Mouse (Mus musculus) intestine, embryonic 14.5 days (tissue): ENCODE measurements around the gene Eif3m. TPM values are rescaled to one million over a fixed set of nuclear protein-coding genes. Genes with fewer than 3 reads are reported as not detected.

Experiments used
- ATAC-seq: fragments of 200-750 bp; cut with Nextera tagmentation; replicated peaks from 2 replicates; pipeline ENCODE4 v1.8.0; 2017; ENCODE audit warnings: low read depth, moderate number of reproducible peaks, moderate TSS enrichment, moderate library complexity; ENCODE audit not compliant: low FRiP score, low TSS enrichment
- DNase-seq: peaks from one replicate; pipeline ENCODE4 v3.0.0-alpha.2; 2018; ENCODE audit warnings: low spot score
- H3K27ac ChIP-seq: fragments of 300-500 bp; sonication (generic); 2 replicates; pipeline ENCODE4 v1.5.1; 2014; ENCODE audit warnings: low read depth, mild to moderate bottlenecking, control low read depth
- H3K27me3 ChIP-seq: fragments of 300-500 bp; sonication (generic); replicated peaks from 2 replicates; pipeline ENCODE4 v1.6.1; 2014; ENCODE audit warnings: low read length, control low read depth; ENCODE audit not compliant: control insufficient read depth, insufficient read depth
- H3K36me3 ChIP-seq: fragments of 300-500 bp; sonication (generic); 2 replicates; pipeline ENCODE4 v1.6.1; 2014; ENCODE audit warnings: low read length, control low read depth; ENCODE audit not compliant: control insufficient read depth, insufficient read depth
- H3K4me1 ChIP-seq: fragments of 300-500 bp; sonication (generic); replicated peaks from 2 replicates; pipeline ENCODE4 v1.6.1; 2014; ENCODE audit warnings: low read length, control low read depth, mixed read lengths; ENCODE audit not compliant: control insufficient read depth, insufficient read depth
- H3K4me2 ChIP-seq: fragments of 300-500 bp; sonication (generic); 2 replicates; pipeline ENCODE4 v1.6.1; 2014; ENCODE audit warnings: low read length
- H3K4me3 ChIP-seq: fragments of 300-500 bp; sonication (generic); 2 replicates; pipeline ENCODE4 v1.5.1; 2014; ENCODE audit warnings: low read depth, low read length, control low read depth, mixed read lengths
- H3K9ac ChIP-seq: fragments of 300-500 bp; sonication (generic); 2 replicates; pipeline ENCODE4 v1.6.1; 2014; ENCODE audit warnings: mild to moderate bottlenecking, low read length
- H3K9me3 ChIP-seq: fragments of 300-500 bp; sonication (generic); 2 replicates; pipeline ENCODE4 v1.6.1; 2016; ENCODE audit warnings: low read length, control low read depth; ENCODE audit not compliant: control insufficient read depth
- WGBS: fragments of 180-500 bp; shearing (Covaris S2); extraction: QIAGEN DNeasy Blood & Tissue Kit; methylation state at CpG from one replicate; pipeline ENCODE4 v1.1.7; 2014; 5-methylcytosine and 5-hydroxymethylcytosine counted together
- polyA plus RNA-seq: library from polyadenylated mRNA; unstranded; fragments of >200 nt; fragmentation: Nextera tagmentation; extraction: Ambion mirVana; gene quantifications from 2 replicates; pipeline ENCODE4 v1.2.1, GENCODE M21; 2014

Gene Eif3m
- polyA plus RNA-seq, 1 experiment from 2014 or later, result 303 TPM

DNA sequence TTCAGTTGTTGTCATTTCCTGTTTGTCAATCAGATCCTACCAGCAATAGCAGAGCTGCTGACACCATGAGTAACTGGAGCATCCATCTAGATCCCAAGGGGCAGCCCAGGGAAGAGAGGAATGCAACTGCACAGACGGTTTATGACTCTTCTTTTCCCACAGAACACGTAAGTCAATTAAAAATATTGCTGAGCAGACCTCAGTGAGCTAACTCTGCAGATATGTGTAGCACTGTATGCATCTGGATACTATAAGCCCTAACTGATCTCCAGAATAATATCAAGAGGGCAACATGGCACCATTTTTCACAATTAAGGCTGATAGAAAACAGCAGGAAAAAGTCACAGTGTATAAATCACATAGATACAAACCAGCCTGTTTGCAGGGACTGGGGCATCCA lies 22.4 kb downstream of the Eif3m start:
- Histone ChIP-seq H3K36me3 (peaks cover 23% of the 10 kb centered on the region), H3K4me1 (no peaks in the 10 kb centered on the region; the same call in 1 of the 2 replicates), H3K9me3 (no peaks in the 10 kb centered on the region), H3K9ac (no peak overlapping the region), H3K4me3 (no peak overlapping the region), H3K27me3 (no peaks in the 10 kb centered on the region), H3K27ac (no peak overlapping the region), H3K4me2 (no peak overlapping the region)
- ATAC-seq, result peak; percentile 36; the same call in 1 of the 2 replicates
- no peak for DNase-seq
- 47% methylated on average over 2 of the region's 2 CpGs for WGBS

- H3K27ac ChIP-seq, result no peak overlapping the region
- H3K4me1 ChIP-seq, result no peaks in the 10 kb centered on the region; the same call in 1 of the 2 replicates
- H3K9ac ChIP-seq, result no peak overlapping the region
- H3K9me3 ChIP-seq, result no peaks in the 10 kb centered on the region
- H3K4me2 ChIP-seq, result no peak overlapping the region
- no peak overlapping the region for H3K4me3 ChIP-seq
- no peak for ATAC-seq
- no peaks in the 10 kb centered on the region for H3K36me3 ChIP-seq
- H3K27me3 ChIP-seq, result no peaks in the 10 kb centered on the region
- DNase-seq, result no peak
- 88% methylated on average over 1 of the region's 1 CpGs for WGBS
Measured at GRCm38 (mm10) chr2:104988974-104989373, 27.9 kb downstream of the Eif3m start.

- no peak overlapping the region for H3K4me2 ChIP-seq
- 50% methylated on average over 3 of the region's 3 CpGs for WGBS
- no peak overlapping the region for H3K27ac ChIP-seq
- no peak overlapping the region for H3K9ac ChIP-seq
- H3K27me3 ChIP-seq, result no peaks in the 10 kb centered on the region
- DNase-seq (no peak), ATAC-seq (no peak)
- no peaks in the 10 kb centered on the region for H3K36me3 ChIP-seq
- H3K9me3 ChIP-seq, result no peaks in the 10 kb centered on the region
- H3K4me1 ChIP-seq, result no peaks in the 10 kb centered on the region
- no peak overlapping the region for H3K4me3 ChIP-seq
Measured at GRCm38 (mm10) chr2:104985796-104986195, 31.1 kb downstream of the Eif3m start.

- H3K27ac ChIP-seq, result no peak overlapping the region
- ATAC-seq (no peak), DNase-seq (no peak)
- WGBS, result 41% methylated on average over 2 of the region's 2 CpGs
- H3K36me3 ChIP-seq, result no peaks in the 10 kb centered on the region
- no peak overlapping the region for H3K9ac ChIP-seq
- no peak overlapping the region for H3K4me2 ChIP-seq
- H3K4me1 ChIP-seq, result no peaks in the 10 kb centered on the region
- H3K27me3 ChIP-seq, result no peaks in the 10 kb centered on the region
- no peak overlapping the region for H3K4me3 ChIP-seq
- H3K9me3 ChIP-seq, result no peaks in the 10 kb centered on the region
Measured at GRCm38 (mm10) chr2:104981712-104982111, 35.2 kb downstream of the Eif3m start.

GRCm38 (mm10) chr2:104964492-104964891 lies 52.4 kb downstream of the Eif3m start:
- Histone ChIP-seq H3K4me1 (no peaks in the 10 kb centered on the region), H3K9ac (no peak overlapping the region), H3K27ac (no peak overlapping the region), H3K36me3 (no peaks in the 10 kb centered on the region), H3K27me3 (no peaks in the 10 kb centered on the region), H3K9me3 (no peaks in the 10 kb centered on the region), H3K4me3 (no peak overlapping the region), H3K4me2 (no peak overlapping the region)
- ATAC-seq (0 out of 2 replicates have a peak, but pooled peaks have one; percentile 53), DNase-seq (no peak)
- 2% methylated on average over 1 of the region's 1 CpGs for WGBS

Other genes starting within 250 kb of the Eif3m start
- gene Qser1, start 200.3 kb downstream of the Eif3m start, polyA plus RNA-seq, result 15.8 and 16.5 TPM in 2 replicates
- 1.3 and 2.7 TPM in 2 replicates for gene Prrg4, start 167.2 kb downstream of the Eif3m start, polyA plus RNA-seq
- gene Ccdc73, start 149.3 kb downstream of the Eif3m start, polyA plus RNA-seq, result 7.2 and 10.2 TPM in 2 replicates
- gene Gm11060, start 74.9 kb upstream of the Eif3m start, polyA plus RNA-seq, result not detected in 2 replicates
- 18.4 and 20.1 TPM in 2 replicates for gene Wt1, start 109.4 kb upstream of the Eif3m start, polyA plus RNA-seq
- gene Them7, start 207.2 kb upstream of the Eif3m start, polyA plus RNA-seq, result 1.1 and 2.2 TPM in 2 replicates